Mouse (Mus musculus) limb, embryonic 15.5 days (tissue): ENCODE results near the gene Hecw2. TPM values are rescaled to one million over a fixed set of nuclear protein-coding genes. Genes with fewer than 3 reads are reported as not detected.

Experiments
- ATAC-seq: fragments of 200-750 bp; cut with Nextera tagmentation; 2 replicates; pipeline ENCODE4 v1.8.0; 2017; ENCODE audit warnings: low read depth, moderate TSS enrichment; ENCODE audit not compliant: insufficient number of reproducible peaks, low FRiP score, low TSS enrichment
- H3K27ac ChIP-seq: fragments of 300-500 bp; sonication (generic); 2 replicates; pipeline ENCODE4 v1.5.1; 2015; ENCODE audit warnings: moderate library complexity, mild to moderate bottlenecking, inconsistent platforms
- H3K27me3 ChIP-seq: fragments of 300-500 bp; sonication (generic); 2 replicates; pipeline ENCODE4 v1.6.1; 2015; ENCODE audit warnings: inconsistent platforms
- H3K36me3 ChIP-seq: fragments of 300-500 bp; sonication (generic); 2 replicates; pipeline ENCODE4 v1.6.1; 2015; ENCODE audit warnings: inconsistent platforms
- H3K4me1 ChIP-seq: fragments of 300-500 bp; sonication (generic); 2 replicates; pipeline ENCODE4 v1.6.1; 2015; ENCODE audit warnings: inconsistent platforms
- H3K4me2 ChIP-seq: fragments of 300-500 bp; sonication (generic); 2 replicates; pipeline ENCODE4 v1.6.1; 2015; ENCODE audit warnings: mild to moderate bottlenecking, inconsistent platforms
- H3K4me3 ChIP-seq: fragments of 300-500 bp; sonication (generic); 2 replicates; pipeline ENCODE4 v1.5.1; 2015; ENCODE audit warnings: mild to moderate bottlenecking, inconsistent platforms
- H3K9ac ChIP-seq: fragments of 300-500 bp; sonication (generic); 2 replicates; pipeline ENCODE4 v1.6.1; 2015; ENCODE audit warnings: inconsistent platforms
- H3K9me3 ChIP-seq: fragments of 300-500 bp; sonication (generic); 2 replicates; pipeline ENCODE4 v1.6.1; 2016; ENCODE audit warnings: inconsistent platforms
- WGBS: fragments of 180-500 bp; shearing (Covaris S2); methylation state at CpG from one replicate; pipeline ENCODE4 v1.1.7; 2015; 5-methylcytosine and 5-hydroxymethylcytosine counted together
- polyA plus RNA-seq: library from polyadenylated mRNA; unstranded; fragments of >200 nt; fragmentation: Nextera tagmentation; extraction: Ambion mirVana; gene quantifications from 2 replicates; pipeline ENCODE4 v1.2.1, GENCODE M21; 2015

Hecw2 gene
- polyA plus RNA-seq, 1 experiment from 2014 or later: 4.4 TPM

DNA sequence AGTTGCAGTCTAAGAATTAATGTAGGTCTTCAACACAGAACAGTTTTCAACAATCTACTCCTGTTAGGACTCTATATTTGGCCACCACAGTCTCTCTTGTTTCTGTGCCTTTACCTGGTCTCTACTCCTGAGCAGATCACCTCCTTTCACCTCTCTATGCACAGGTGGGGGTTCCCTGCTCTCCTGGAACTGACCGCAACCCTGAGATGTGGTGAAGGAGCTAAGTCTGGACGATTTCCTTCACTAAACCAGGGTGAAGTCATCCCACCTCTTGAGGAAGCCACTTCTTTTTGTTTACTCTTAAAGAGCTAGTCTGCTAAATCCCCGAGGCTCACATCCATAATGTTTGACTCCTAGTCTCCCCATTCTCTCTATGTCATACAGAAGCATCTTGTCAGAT is 351.9 kb downstream of the Hecw2 start:
- no peak overlapping the region for H3K27ac ChIP-seq
- H3K9ac ChIP-seq: no peak overlapping the region
- ATAC-seq: no peak
- H3K4me3 ChIP-seq: no peak overlapping the region
- no peaks in the 10 kb centered on the region for H3K9me3 ChIP-seq
- no peaks in the 10 kb centered on the region for H3K27me3 ChIP-seq
- no peak overlapping the region for H3K4me2 ChIP-seq
- H3K36me3 ChIP-seq: no peaks in the 10 kb centered on the region
- H3K4me1 ChIP-seq: no peaks in the 10 kb centered on the region
- 81% methylated on average over 3 of the region's 3 CpGs for WGBS

DNA sequence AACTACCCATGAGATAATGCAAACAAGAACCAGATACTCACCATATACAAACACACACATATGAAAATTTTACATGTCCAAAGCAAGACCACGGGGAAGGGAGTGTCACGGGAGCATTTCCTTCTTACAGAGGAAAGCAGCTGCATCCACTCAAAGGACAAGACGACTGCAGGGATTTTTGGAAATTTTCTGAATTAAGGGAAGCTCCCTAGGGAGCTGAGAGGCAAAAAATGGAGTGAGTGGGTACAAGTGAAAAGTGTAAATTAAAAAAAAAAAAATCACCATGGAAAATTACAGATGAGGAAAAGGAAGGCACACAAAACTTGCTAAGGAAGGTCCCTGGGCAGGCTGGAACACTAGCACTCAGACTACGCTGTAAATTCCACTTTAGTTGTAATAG is 353.9 kb downstream of the Hecw2 start:
- no peaks in the 10 kb centered on the region for H3K36me3 ChIP-seq
- ATAC-seq: no peak
- no peaks in the 10 kb centered on the region for H3K9me3 ChIP-seq
- WGBS: 46% methylated on average over 4 of the region's 4 CpGs
- no peaks in the 10 kb centered on the region for H3K27me3 ChIP-seq
- H3K9ac ChIP-seq: no peak overlapping the region
- H3K4me1 ChIP-seq: no peaks in the 10 kb centered on the region
- no peak overlapping the region for H3K4me3 ChIP-seq
- no peak overlapping the region for H3K27ac ChIP-seq
- H3K4me2 ChIP-seq: no peak overlapping the region

DNA sequence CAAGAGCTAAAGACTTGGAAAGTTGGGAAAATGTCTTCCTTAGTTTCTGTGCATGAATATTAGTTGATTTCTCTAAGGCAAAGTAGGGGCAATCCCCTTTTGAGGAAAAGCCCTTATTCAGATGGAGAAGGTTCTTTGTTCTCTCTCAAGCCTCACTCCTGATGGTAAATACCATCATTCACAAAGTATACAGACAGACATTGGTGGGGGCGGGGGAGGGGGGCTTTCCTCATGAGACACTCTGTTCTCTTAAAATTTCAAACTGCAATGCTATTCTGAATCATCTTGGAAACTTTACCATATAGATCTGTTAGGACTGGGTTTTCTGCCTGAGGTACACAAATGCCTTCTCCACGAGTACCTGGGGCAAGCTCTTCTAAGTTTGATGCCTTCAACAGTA is 355.6 kb downstream of the Hecw2 start:
- H3K4me2 ChIP-seq: no peak overlapping the region

DNA sequence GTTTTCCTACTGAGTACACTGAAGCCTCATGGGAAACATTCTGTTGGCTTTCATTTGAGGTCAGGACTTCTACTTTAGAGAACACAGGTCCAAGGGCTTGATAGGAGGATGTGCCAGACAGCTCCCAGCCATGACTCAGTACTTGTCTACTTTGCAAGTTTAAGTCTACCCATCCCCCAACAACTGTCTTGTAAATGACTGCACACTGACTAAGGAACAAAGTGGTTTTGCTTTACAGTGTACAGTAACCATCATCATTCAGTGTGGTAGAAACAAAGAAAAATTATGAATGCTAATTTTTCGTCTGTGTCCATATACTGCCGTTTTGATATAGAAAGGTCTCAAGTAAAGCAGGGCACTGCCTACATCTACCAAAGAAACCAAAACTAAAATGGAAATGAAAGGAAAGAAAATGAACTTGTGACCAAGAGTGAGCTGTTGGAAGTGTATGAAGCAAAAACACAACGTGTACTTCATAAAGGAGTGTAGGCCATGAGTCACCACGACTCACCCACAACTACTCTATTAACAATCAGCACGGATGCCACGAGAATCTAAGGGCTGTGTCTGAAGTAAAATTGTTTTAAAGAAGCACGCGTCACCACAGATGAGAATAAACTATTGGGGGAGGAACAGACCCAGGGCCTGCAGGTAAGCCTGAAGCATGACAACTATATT is 356.6 kb downstream of the Hecw2 start:
- no peak overlapping the region for H3K4me3 ChIP-seq
- ATAC-seq: no peak
- H3K27me3 ChIP-seq: no peaks in the 10 kb centered on the region
- WGBS: 83% methylated on average over 8 of the region's 8 CpGs
- no peaks in the 10 kb centered on the region for H3K4me1 ChIP-seq
- H3K36me3 ChIP-seq: no peaks in the 10 kb centered on the region
- H3K27ac ChIP-seq: no peak overlapping the region
- H3K4me2 ChIP-seq: no peak overlapping the region
- no peak overlapping the region for H3K9ac ChIP-seq
- H3K9me3 ChIP-seq: no peaks in the 10 kb centered on the region

More for the DNA sequence above, 355.6 kb downstream of the Hecw2 start:
- Histone ChIP-seq H3K4me3 (no peak overlapping the region), H3K4me1 (no peaks in the 10 kb centered on the region), H3K36me3 (no peaks in the 10 kb centered on the region), H3K27ac (no peak overlapping the region), H3K9me3 (no peaks in the 10 kb centered on the region), H3K9ac (no peak overlapping the region), H3K27me3 (no peaks in the 10 kb centered on the region)
- 69% methylated on average over 2 of the region's 2 CpGs for WGBS
- ATAC-seq: no peak

DNA sequence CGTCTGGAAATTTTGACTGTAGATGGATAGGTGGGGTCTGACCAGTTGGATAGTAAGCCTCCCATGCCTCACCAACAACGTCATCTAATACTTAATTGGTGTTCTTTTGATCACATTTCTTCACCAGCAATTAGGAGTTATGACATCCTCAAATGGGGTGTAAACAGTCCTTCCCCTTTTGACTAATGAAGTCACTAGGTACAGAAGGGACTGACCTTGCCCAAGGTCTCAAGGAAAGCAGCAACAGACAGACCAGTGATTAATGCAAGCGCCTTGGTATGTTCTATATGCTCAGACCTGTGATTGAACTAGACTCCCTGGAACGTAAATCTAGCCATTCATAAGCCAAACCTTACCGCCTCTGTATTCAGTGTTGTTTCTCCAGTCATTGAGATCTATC is 364.7 kb downstream of the Hecw2 start:
- no peaks in the 10 kb centered on the region for H3K27me3 ChIP-seq
- H3K9me3 ChIP-seq: no peaks in the 10 kb centered on the region
- H3K9ac ChIP-seq: no peak overlapping the region
- no peak overlapping the region for H3K4me3 ChIP-seq
- H3K4me2 ChIP-seq: no peak overlapping the region
- H3K36me3 ChIP-seq: no peaks in the 10 kb centered on the region
- ATAC-seq: no peak
- H3K27ac ChIP-seq: no peak overlapping the region
- H3K4me1 ChIP-seq: no peaks in the 10 kb centered on the region
- 82% methylated on average over 5 of the region's 5 CpGs for WGBS

DNA sequence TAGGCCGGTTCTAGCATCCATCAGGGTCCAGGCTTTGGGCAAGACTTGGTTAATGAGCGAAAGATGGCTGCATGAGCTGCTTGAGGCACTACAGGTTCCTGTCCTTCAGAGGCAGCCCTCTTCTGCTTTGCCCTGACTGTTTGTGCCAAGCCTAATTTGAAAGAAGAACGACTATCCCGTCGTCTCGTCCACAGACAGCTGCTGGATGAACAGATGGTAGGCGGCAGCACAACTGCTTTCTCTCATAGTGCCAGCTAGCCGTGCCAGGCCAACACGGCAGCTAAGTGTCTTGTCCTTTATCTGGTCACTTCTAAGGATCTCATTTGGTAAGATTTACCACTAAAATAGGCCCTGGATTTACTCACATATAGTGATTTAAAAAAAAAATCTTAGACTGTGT is 365.9 kb downstream of the Hecw2 start:
- Histone ChIP-seq H3K27ac (no peak overlapping the region), H3K27me3 (no peaks in the 10 kb centered on the region), H3K4me2 (no peak overlapping the region), H3K9me3 (no peaks in the 10 kb centered on the region), H3K4me3 (no peak overlapping the region), H3K36me3 (no peaks in the 10 kb centered on the region), H3K4me1 (peaks cover under 1% of the 10 kb centered on the region; the same call in 1 of the 2 replicates), H3K9ac (no peak overlapping the region)
- ATAC-seq: no peak
- 79% methylated on average over 9 of the region's 9 CpGs for WGBS

DNA sequence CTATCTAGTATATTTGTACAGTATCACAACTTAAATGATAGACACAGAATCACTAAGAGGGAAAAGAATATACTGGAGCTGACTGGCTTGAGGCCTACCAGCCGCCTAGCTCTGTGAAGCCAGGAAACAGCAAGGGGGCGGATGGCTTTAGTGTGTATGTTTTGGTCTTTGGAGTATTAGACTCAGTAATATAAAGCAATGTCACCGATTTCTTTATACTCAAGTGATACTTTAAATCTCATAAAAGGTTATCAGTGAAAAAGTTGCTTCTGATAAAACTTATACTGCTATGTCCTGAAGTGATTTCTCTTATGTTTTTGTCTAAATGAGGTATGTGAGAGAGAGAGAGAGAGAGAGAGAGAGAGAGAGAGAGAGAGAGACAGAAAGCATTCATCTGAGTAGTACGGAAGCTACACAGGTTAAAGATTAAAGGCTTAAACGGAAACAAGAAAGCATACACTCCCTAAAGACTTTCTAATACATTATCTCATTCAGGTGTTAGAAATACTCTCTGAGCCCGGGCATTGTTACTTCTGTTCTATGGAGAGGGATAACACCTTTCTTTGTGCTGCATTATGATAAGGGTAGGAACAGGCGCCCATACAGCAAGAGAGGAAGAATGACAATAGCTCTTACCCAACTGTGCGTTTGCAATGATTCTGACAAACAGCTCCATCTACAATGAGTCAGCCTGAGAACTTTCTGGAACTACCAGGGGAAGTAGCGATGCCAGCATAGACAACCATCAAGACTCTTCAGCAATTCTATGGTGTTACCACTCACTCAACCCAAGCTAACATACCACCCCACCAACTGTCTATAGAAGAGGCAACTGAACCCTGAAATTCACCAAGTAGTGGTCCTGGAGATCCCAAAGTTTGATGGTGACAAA is 370.3 kb downstream of the Hecw2 start:
- Histone ChIP-seq H3K4me2 (no peak overlapping the region), H3K27me3 (no peaks in the 10 kb centered on the region), H3K27ac (no peak overlapping the region), H3K9ac (no peak overlapping the region), H3K4me1 (peaks cover 7% of the 10 kb centered on the region; the same call in 1 of the 2 replicates), H3K36me3 (no peaks in the 10 kb centered on the region), H3K9me3 (no peaks in the 10 kb centered on the region), H3K4me3 (no peak overlapping the region)
- ATAC-seq: no peak
- WGBS: 86% methylated on average over 9 of the region's 9 CpGs

DNA sequence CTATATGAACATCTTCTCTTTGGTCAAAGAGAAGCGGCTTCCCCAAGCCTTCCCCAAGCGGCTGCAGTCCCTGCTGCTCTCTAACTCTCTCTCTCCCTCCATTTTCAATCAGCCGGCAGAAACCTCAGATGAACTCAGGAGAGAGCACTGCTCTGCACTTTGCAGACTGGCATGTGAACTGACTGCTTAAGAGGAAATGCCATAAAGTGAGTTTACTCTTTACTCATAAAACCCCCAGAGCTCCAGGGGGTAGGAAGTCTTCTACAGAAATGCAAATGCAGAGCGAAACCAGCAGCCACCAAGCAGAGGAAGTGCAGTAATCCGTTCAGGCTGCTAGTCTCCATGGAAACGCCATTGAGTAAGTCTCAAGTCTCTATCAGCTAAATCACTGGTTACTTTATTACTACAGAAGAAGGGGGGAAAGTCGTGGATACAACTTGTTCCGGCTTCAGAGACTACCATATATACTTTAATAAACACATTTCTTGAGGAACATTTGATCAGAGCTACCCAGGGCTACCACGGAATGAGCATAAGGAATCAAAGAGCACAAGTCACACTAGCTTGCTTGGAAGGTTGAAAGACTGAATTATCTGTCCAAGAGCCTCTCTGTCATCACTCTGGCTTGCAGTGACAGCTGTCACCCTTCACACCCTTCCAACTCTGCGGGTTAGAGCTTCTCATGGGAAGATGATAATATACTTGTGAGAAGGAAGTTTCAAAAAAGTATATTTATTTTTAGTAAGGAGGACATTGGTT is 371.1 kb downstream of the Hecw2 start:
- H3K27ac ChIP-seq: peak overlapping the region; percentile 12
- no peak overlapping the region for H3K9ac ChIP-seq
- H3K27me3 ChIP-seq: no peaks in the 10 kb centered on the region
- 6% methylated on average over 10 of the region's 10 CpGs for WGBS
- no peaks in the 10 kb centered on the region for H3K9me3 ChIP-seq
- H3K36me3 ChIP-seq: no peaks in the 10 kb centered on the region
- peak overlapping the region; percentile 23 for H3K4me2 ChIP-seq
- H3K4me3 ChIP-seq: peak overlapping the region; percentile 7
- ATAC-seq: peak; percentile 61; the same call in 1 of the 2 replicates
- peaks cover 7% of the 10 kb centered on the region; the same call in 1 of the 2 replicates for H3K4me1 ChIP-seq

DNA sequence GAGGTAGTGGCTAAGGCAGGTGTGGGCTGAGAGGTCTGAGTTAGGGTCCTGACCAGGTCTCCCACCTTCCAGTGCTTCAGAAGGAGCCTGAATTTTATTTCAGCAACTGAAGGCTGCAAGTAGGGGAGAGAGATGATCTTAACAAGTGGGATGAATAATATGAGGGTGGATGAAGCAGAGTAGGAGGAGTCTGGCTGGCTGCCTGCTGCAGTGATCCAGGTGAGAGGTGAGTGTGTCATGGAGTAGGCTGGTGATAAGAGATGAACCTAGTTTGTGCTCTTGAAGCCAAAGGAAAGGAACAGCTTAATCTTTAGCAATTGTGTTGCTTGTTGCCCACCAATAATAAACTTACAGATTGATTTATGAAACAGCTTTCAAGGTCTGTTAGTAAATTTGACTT is 373.0 kb downstream of the Hecw2 start:
- no peak for ATAC-seq
- Histone ChIP-seq H3K4me2 (no peak overlapping the region), H3K9me3 (no peaks in the 10 kb centered on the region), H3K9ac (no peak overlapping the region), H3K4me1 (peaks cover 7% of the 10 kb centered on the region; the same call in 1 of the 2 replicates), H3K27me3 (no peaks in the 10 kb centered on the region), H3K27ac (no peak overlapping the region), H3K4me3 (no peak overlapping the region), H3K36me3 (no peaks in the 10 kb centered on the region)

DNA sequence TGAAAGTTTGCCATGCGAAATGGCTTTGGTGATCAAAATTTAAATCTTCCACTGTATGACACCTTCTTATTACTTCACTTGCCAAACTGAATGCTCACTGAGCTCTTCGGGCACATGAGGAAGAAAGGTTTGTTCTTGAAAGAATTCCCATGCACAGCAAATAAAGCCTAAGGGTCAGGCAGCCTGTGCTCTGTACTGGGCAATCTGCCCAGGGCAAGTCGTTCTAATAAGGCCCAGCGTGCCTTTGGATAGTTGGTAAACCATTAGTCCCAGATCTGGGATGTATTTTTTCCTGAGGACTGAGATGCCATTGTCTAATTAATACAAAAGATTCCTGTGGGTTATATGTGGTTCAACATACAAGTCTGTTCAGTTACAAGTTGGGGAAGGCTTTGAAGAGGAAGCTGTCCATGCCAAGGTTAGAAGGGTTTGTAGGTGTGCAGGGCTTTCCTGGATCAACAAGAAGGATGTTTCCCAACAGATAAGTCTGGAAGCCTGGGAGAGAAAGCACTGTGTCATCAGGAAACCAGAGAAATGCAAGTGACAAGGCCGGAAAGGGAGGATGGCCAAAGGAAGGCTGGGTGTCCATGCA is 374.8 kb downstream of the Hecw2 start:
- ATAC-seq: no peak
- no peaks in the 10 kb centered on the region for H3K9me3 ChIP-seq
- no peak overlapping the region for H3K4me2 ChIP-seq
- H3K27ac ChIP-seq: no peak overlapping the region
- no peaks in the 10 kb centered on the region for H3K36me3 ChIP-seq
- H3K4me1 ChIP-seq: peaks cover 7% of the 10 kb centered on the region; the same call in 1 of the 2 replicates
- H3K27me3 ChIP-seq: no peaks in the 10 kb centered on the region
- WGBS: 63% methylated on average over 5 of the region's 5 CpGs
- no peak overlapping the region for H3K9ac ChIP-seq
- H3K4me3 ChIP-seq: no peak overlapping the region

DNA sequence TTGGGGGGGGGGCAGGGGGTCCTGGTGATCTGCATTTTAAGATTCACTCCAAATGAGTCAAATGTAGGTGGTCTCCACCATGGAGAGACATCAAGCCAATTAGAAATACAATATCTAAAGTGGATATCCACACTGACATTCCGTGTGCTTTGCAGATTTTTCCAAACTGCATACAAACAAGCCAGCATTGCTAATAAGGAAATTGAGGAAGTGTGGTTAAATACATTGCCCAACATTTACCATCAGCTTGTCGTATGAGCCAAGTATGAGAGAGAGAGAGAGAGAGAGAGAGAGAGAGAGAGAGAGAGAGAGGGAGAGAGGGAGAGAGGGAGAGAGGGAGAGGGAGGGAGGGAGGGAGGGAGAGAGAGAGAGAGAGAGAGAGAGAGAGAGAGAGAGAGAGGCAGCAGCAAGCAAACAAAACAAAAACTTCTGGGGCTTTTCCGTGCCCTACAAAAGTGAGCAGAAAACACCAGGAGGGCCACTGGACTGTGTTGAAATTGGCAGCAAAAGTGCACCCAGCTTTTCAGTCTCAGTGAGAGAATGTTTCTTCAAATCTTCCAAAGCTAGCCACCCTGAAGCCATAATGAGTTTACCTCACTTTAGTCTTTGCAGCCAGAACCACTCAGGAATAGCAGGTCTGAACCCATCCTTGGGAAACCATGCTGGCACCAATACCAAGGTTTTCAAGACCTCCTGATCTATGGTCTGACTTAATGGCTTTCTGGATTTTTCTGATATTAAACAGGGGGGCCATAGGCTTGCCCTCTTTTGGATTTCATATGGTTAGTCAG is 376.7 kb downstream of the Hecw2 start:
- Histone ChIP-seq H3K4me1 (no peaks in the 10 kb centered on the region), H3K27me3 (no peaks in the 10 kb centered on the region), H3K4me3 (no peak overlapping the region), H3K36me3 (no peaks in the 10 kb centered on the region), H3K9ac (no peak overlapping the region), H3K4me2 (no peak overlapping the region), H3K27ac (no peak overlapping the region), H3K9me3 (no peaks in the 10 kb centered on the region)
- WGBS: 33% methylated on average over 3 of the region's 3 CpGs
- no peak for ATAC-seq
